Mouse (Mus musculus): Measurements from ENCODE around the gene Rtkn.

The Rtkn gene

GRCm38 (mm10) chr6:83161921-83162641, 26.8 kb downstream of the Rtkn start:
- in situ Hi-C loops (cut with MboI; ENCODE audit: unreplicated experiment in 2 of 2): loop anchor here in 1 of 2 experiments (5.0 to 10.0 kb wide), 2 partner anchors 165 to 407 kb away; no protein-coding TSS in a partner anchor

GRCm38 (mm10) chr6:83162701-83163100, 27.4 kb downstream of the Rtkn start:
- in situ Hi-C loops (cut with MboI; ENCODE audit: unreplicated experiment in 2 of 2): loop anchor here in 1 of 2 experiments (5.0 to 10.0 kb wide), 2 partner anchors 165 to 408 kb away; no protein-coding TSS in a partner anchor

GRCm38 (mm10) chr6:83165026-83165606, 29.9 kb downstream of the Rtkn start:
- in situ Hi-C loops (cut with MboI; ENCODE audit: unreplicated experiment in 2 of 2): loop anchor here (5.0 to 10.0 kb wide), 2 partner anchors 102 to 410 kb away; no protein-coding TSS in a partner anchor

- in situ Hi-C loops (cut with MboI; ENCODE audit: unreplicated experiment in 2 of 2): loop anchor here (5.0 to 10.0 kb wide), 2 partner anchors 102 to 411 kb away; no protein-coding TSS in a partner anchor
Measured at GRCm38 (mm10) chr6:83165607-83166242, 30.5 kb downstream of the Rtkn start, which contains the start of gene Dctn1. Dctn1 (plus strand) TSS chr6:83165920.

- in situ Hi-C loops (cut with MboI; ENCODE audit: unreplicated experiment in 2 of 2): loop anchor here (5.0 to 10.0 kb wide), 2 partner anchors 101 to 411 kb away; no protein-coding TSS in a partner anchor
Measured at GRCm38 (mm10) chr6:83166243-83166630, 31.0 kb downstream of the Rtkn start.

GRCm38 (mm10) chr6:83169872-83170271, 34.6 kb downstream of the Rtkn start:
- in situ Hi-C loops (cut with MboI; ENCODE audit: unreplicated experiment in 2 of 2): loop anchor here (5.0 to 10.0 kb wide), 3 partner anchors 97 to 415 kb away; no protein-coding TSS in a partner anchor

- in situ Hi-C loops (cut with MboI; ENCODE audit: unreplicated experiment in 2 of 2): loop anchor here in 1 of 2 experiments (10.0 kb wide), 1 partner anchor 256 kb away; no protein-coding TSS in a partner anchor
Measured at GRCm38 (mm10) chr6:83171063-83171462, 35.8 kb downstream of the Rtkn start.

GRCm38 (mm10) chr6:83172240-83172920, 37.1 kb downstream of the Rtkn start:
- in situ Hi-C loops (cut with MboI; ENCODE audit: unreplicated experiment in 2 of 2): loop anchor here in 1 of 2 experiments (10.0 kb wide), 1 partner anchor 258 kb away; no protein-coding TSS in a partner anchor

GRCm38 (mm10) chr6:83175996-83176395, 40.7 kb downstream of the Rtkn start:
- in situ Hi-C loops (cut with MboI; ENCODE audit: unreplicated experiment in 2 of 2): loop anchor here in 1 of 2 experiments (10.0 kb wide), 1 partner anchor 261 kb away; no protein-coding TSS in a partner anchor

- in situ Hi-C loops (cut with MboI; ENCODE audit: unreplicated experiment in 2 of 2): loop anchor here in 1 of 2 experiments (10.0 kb wide), 1 partner anchor 265 kb away; no protein-coding TSS in a partner anchor
Measured at GRCm38 (mm10) chr6:83179390-83180117, 44.3 kb downstream of the Rtkn start.

- in situ Hi-C loops (cut with MboI; ENCODE audit: unreplicated experiment in 2 of 2): no loop called here
Measured at GRCm38 (mm10) chr6:83180605-83181004, 45.3 kb downstream of the Rtkn start.

GRCm38 (mm10) chr6:83184858-83185435, 49.7 kb downstream of the Rtkn start:
- in situ Hi-C loops (cut with MboI; ENCODE audit: unreplicated experiment in 2 of 2): no loop called here

GRCm38 (mm10) chr6:83185895-83186861, 50.9 kb downstream of the Rtkn start:
- in situ Hi-C loops (cut with MboI; ENCODE audit: unreplicated experiment in 2 of 2): no loop called here

- in situ Hi-C loops (cut with MboI; ENCODE audit: unreplicated experiment in 2 of 2): no loop called here
Measured at GRCm38 (mm10) chr6:83186946-83187345, 51.7 kb downstream of the Rtkn start.

GRCm38 (mm10) chr6:83193571-83193970, 58.3 kb downstream of the Rtkn start:
- in situ Hi-C loops (cut with MboI; ENCODE audit: unreplicated experiment in 2 of 2): no loop called here

- in situ Hi-C loops (cut with MboI; ENCODE audit: unreplicated experiment in 2 of 2): no loop called here
Measured at GRCm38 (mm10) chr6:83197345-83198004, 62.2 kb downstream of the Rtkn start.

Measured in v-Abl transformed pro-B cells (cell line).